ENCODE assay signal across 24 mouse cellular contexts in genomic region chr16:92419099-92419498, GRCm38 (mm10). TPM values are rescaled to one million over a fixed set of nuclear protein-coding genes. Genes with fewer than 3 reads are reported as not detected.
"Had no signal": no experiment of that assay in that cellular context is flagged by ENCODE, and none has a peak within 500 bp of the region (broad histone marks: within the 10 kb centered on the region; RNA-seq: fewer than 3 reads in every experiment).

No protein-coding gene starts in this region.

- DNase-seq: kidney, adult 8-10 months; kidney, postnatal 4 days; layer of hippocampus, postnatal 36 days; liver, embryonic 13.5 days; lung, adult 2 months; lung, postnatal 14 days; lung, postnatal 4 days; midbrain, embryonic 14.5 days; thymus, postnatal 25 days had no signal

- H3K27ac ChIP-seq: left cerebral cortex, adult 2 months; liver, embryonic 13.5 days had no signal

- H3K27me3 ChIP-seq: liver, embryonic 13.5 days had no signal

- ATAC-seq: inflammation-experienced regulatory T-cells, adult 6 months; intestine, embryonic 16.5 days had no signal

- H3K9me3 ChIP-seq: liver, embryonic 13.5 days had no signal

- H3K4me3 ChIP-seq: left cerebral cortex, adult 2 months; liver, embryonic 13.5 days had no signal

- H3K36me3 ChIP-seq: liver, embryonic 13.5 days had no signal

- H3K4me2 ChIP-seq: liver, embryonic 13.5 days; midbrain, embryonic 11.5 days had no signal

- H3K9ac ChIP-seq: liver, embryonic 13.5 days had no signal

RNA-seq across cellular contexts. Expression of gene Kcne1, which starts 59.8 kb away (rescaled TPM):
- total RNA-seq: layer of hippocampus, adult 18-20 months; layer of hippocampus, postnatal 10 days; layer of hippocampus, postnatal 36 days; left cerebral cortex, adult 2 months; left cerebral cortex, postnatal 10 days; left cerebral cortex, postnatal 36 days; liver, adult 2 months; megakaryocyte progenitor cell, adult 5-6 weeks; megakaryocyte-erythroid progenitor cell, adult 5-6 weeks had no signal
- polyA plus RNA-seq: inflammation-experienced regulatory T-cells, adult 6 months; intestine, embryonic 16.5 days; liver, adult 2 months; liver, embryonic 16.5 days; lung, adult 2 months; midbrain, embryonic 14.5 days; midbrain, postnatal 0 days; small intestine, adult 2 months; spleen, adult 2 months had no signal
